Mouse (Mus musculus): ENCODE results near the gene Hist1h1d.

The Hist1h1d gene

GRCm38 (mm10) chr13:23552962-23553361 is at the start of gene Hist1h1d:
TSS of gene Hist1h1d (plus strand) at chr13:23553262.
- DNase-seq (ENCODE audit: low spot score in 2 of 2): no peak

GRCm38 (mm10) chr13:23503797-23504196 is 49.3 kb upstream of the Hist1h1d start:
- DNase-seq (ENCODE audit: low spot score in 2 of 2): no peak

GRCm38 (mm10) chr13:23505662-23506345 is 47.3 kb upstream of the Hist1h1d start:
- DNase-seq (ENCODE audit: low spot score in 2 of 2): no peak

GRCm38 (mm10) chr13:23506351-23506750 is 46.7 kb upstream of the Hist1h1d start:
- DNase-seq (ENCODE audit: low spot score in 2 of 2): no peak

- no peak for DNase-seq (ENCODE audit: low spot score in 2 of 2)
Measured at GRCm38 (mm10) chr13:23506819-23507515, 46.1 kb upstream of the Hist1h1d start.

GRCm38 (mm10) chr13:23510127-23510526 is 42.9 kb upstream of the Hist1h1d start:
- DNase-seq (ENCODE audit: low spot score in 2 of 2): no peak

- DNase-seq (ENCODE audit: low spot score in 2 of 2): no peak
Measured at GRCm38 (mm10) chr13:23513517-23513916, 39.5 kb upstream of the Hist1h1d start.

GRCm38 (mm10) chr13:23515281-23515680 is 37.8 kb upstream of the Hist1h1d start:
- no peak for DNase-seq (ENCODE audit: low spot score in 2 of 2)

GRCm38 (mm10) chr13:23515826-23516620 is 37.0 kb upstream of the Hist1h1d start:
- DNase-seq (ENCODE audit: low spot score in 2 of 2): no peak

- peak; percentile 60 to 62 for DNase-seq (ENCODE audit: low spot score in 2 of 2)
Measured at GRCm38 (mm10) chr13:23516822-23517602, 36.0 kb upstream of the Hist1h1d start.

- peak; percentile 82 to 83 for DNase-seq (ENCODE audit: low spot score in 2 of 2)
Measured at GRCm38 (mm10) chr13:23517603-23518294, 35.3 kb upstream of the Hist1h1d start.

- no peak for DNase-seq (ENCODE audit: low spot score in 2 of 2)
Measured at GRCm38 (mm10) chr13:23518295-23518603, 34.8 kb upstream of the Hist1h1d start.

- DNase-seq (ENCODE audit: low spot score in 2 of 2): peak in 1 of 2 experiments; percentile 65
Measured at GRCm38 (mm10) chr13:23518885-23519284, 34.2 kb upstream of the Hist1h1d start.

GRCm38 (mm10) chr13:23519416-23519815 is 33.6 kb upstream of the Hist1h1d start:
- DNase-seq (ENCODE audit: low spot score in 2 of 2): peak; percentile 58 to 66

GRCm38 (mm10) chr13:23521703-23522102 is 31.4 kb upstream of the Hist1h1d start:
- peak; percentile 55 to 58 for DNase-seq (ENCODE audit: low spot score in 2 of 2)

GRCm38 (mm10) chr13:23523976-23524375 is 29.1 kb upstream of the Hist1h1d start:
- no peak for DNase-seq (ENCODE audit: low spot score in 2 of 2)

- peak in 1 of 2 experiments; percentile 68 for DNase-seq (ENCODE audit: low spot score in 2 of 2)
Measured at GRCm38 (mm10) chr13:23524654-23525053, 28.4 kb upstream of the Hist1h1d start.

- DNase-seq (ENCODE audit: low spot score in 2 of 2): no peak
Measured at GRCm38 (mm10) chr13:23525901-23526300, 27.2 kb upstream of the Hist1h1d start.

GRCm38 (mm10) chr13:23526312-23526711 is 26.8 kb upstream of the Hist1h1d start:
- peak; percentile 85 to 88 for DNase-seq (ENCODE audit: low spot score in 2 of 2)

- no peak for DNase-seq (ENCODE audit: low spot score in 2 of 2)
Measured at GRCm38 (mm10) chr13:23529005-23529404, 24.1 kb upstream of the Hist1h1d start.

Measured in urinary bladder, adult 18-20 months (tissue).